Mouse (Mus musculus) E14TG2a.4 (cell line): ENCODE measurements around the gene Ttc28.
A peak's percentile ranks its signal among the peaks of the same experiment; 100 is the strongest.

Source experiments
- H3K27me3 ChIP-seq: 2 replicates; pipeline ENCODE4 v1.6.1; 2014; ENCODE audit warnings: low read length, control low read depth; ENCODE audit not compliant: insufficient read depth
- H3K36me3 ChIP-seq: 2 replicates; pipeline ENCODE4 v1.6.1; 2014; ENCODE audit warnings: low read length, control low read depth; ENCODE audit not compliant: insufficient read depth
- H3K4me1 ChIP-seq: replicated peaks from 2 replicates; pipeline ENCODE4 v1.6.1; 2014; ENCODE audit warnings: low read depth, low read length, control low read depth
- H3K4me3 ChIP-seq: replicated peaks from 2 replicates; pipeline ENCODE4 v1.5.1; 2014; ENCODE audit warnings: mild to moderate bottlenecking, low read length
- H3K9me3 ChIP-seq: 2 replicates; pipeline ENCODE4 v1.6.1; 2014; ENCODE audit warnings: low read length, control low read depth
- CTCF ChIP-seq: conservative IDR thresholded peaks from 2 replicates; pipeline ENCODE4 v1.5.1; 2014; ENCODE audit warnings: low read length
- NANOG ChIP-seq: IDR thresholded peaks from 2 replicates; pipeline ENCODE4 v1.6.1; 2014; ENCODE audit warnings: borderline replicate concordance, low read length, mixed read lengths
- POU5F1 ChIP-seq: IDR thresholded peaks from 2 replicates; pipeline ENCODE4 v1.6.1; 2014; ENCODE audit warnings: low read length, borderline replicate concordance

Gene Ttc28

DNA sequence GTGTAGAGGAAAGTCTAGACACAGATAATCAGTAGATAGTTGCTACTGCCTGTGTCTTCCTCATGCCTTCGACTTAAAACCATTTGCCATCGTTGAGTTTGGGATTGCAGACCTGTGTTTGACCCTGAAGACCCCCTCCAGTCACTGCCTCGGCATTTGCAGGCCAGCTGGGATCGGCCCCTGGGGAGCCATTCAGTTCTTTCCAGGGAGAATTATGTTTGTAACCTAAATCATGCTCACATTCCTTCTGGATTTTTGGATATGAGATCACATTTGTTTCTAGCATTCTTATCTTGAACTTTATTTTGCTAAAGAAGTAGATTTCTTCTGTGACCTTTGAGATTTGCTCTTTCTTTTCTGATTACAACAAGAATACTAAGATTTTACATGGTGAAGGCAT, 80.5 kb downstream of the Ttc28 start:
- Histone ChIP-seq H3K27me3 (0 out of 2 replicates have a peak, but pooled peaks cover 2% of the 10 kb centered on the region), H3K4me3 (no peak overlapping the region), H3K36me3 (no peaks in the 10 kb centered on the region), H3K4me1 (no peaks in the 10 kb centered on the region), H3K9me3 (no peaks in the 10 kb centered on the region)
- no peak for TF ChIP-seq CTCF
- TF ChIP-seq NANOG: no peak
- TF ChIP-seq POU5F1: no peak

- Histone ChIP-seq H3K36me3 (no peaks in the 10 kb centered on the region), H3K4me1 (no peaks in the 10 kb centered on the region), H3K4me3 (no peak overlapping the region), H3K9me3 (no peaks in the 10 kb centered on the region), H3K27me3 (0 out of 2 replicates have a peak, but pooled peaks cover 4% of the 10 kb centered on the region)
- TF ChIP-seq POU5F1 (no peak), NANOG (no peak), CTCF (no peak)
These were observed 81.3 kb downstream of the Ttc28 start for GRCm38 (mm10) chr5:110960890-110961289.

DNA sequence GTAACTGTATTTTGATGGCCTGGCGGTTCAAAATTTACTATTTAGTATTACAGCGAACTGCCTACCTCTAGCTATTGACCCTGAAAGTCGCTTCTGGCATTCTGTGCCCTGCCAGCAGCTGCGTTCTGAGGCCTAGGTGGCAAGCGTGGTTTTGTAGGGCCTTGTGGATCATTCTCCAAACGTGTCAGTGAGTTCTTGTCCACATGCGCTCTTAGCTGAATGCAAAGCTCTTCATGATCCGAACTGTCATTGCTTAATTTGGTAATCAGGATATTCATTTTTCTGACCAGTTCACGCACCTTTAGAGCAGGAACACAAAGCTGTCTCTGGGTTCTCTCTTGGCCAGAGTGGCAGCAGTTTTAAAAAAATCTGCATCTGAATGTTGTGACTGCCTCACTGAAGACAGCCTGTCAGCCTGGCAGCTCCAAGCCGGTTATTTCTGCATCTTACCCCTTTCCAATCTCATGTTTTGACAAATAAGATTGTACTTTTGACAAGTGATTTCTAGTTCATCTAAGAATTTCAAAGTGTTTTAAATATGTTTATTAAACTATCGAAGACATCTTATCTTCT, 88.0 kb downstream of the Ttc28 start:
- no peak overlapping the region for H3K4me3 ChIP-seq
- H3K9me3 ChIP-seq: no peaks in the 10 kb centered on the region
- H3K27me3 ChIP-seq: peaks cover 9% of the 10 kb centered on the region
- no peaks in the 10 kb centered on the region for H3K4me1 ChIP-seq
- H3K36me3 ChIP-seq: no peaks in the 10 kb centered on the region
- no peak for TF ChIP-seq CTCF
- TF ChIP-seq POU5F1: no peak
- no peak for TF ChIP-seq NANOG

DNA sequence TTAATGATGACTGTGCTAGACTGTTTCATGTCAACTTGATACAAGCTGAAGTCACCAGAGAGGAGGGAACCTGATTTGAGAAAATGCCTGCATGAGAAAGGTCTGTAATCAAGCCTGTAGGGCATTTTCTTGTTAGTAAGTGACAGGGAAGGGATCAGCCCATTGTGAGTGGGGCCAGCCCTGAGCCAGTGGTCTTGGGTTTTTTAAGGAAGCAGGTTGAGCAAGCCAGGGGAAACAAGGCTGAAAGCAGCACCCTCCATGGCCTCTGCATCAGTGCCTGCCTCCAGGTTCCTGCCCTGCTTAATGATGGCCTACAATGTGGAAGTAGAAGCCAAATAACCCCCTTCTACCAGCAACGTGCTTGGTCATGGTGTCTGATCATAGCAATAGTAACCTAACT, 89.0 kb downstream of the Ttc28 start:
- no peaks in the 10 kb centered on the region for H3K4me1 ChIP-seq
- peaks cover 9% of the 10 kb centered on the region for H3K27me3 ChIP-seq
- no peak overlapping the region for H3K4me3 ChIP-seq
- no peaks in the 10 kb centered on the region for H3K9me3 ChIP-seq
- H3K36me3 ChIP-seq: no peaks in the 10 kb centered on the region
- TF ChIP-seq NANOG: no peak
- no peak for TF ChIP-seq CTCF
- no peak for TF ChIP-seq POU5F1

- peaks cover 5% of the 10 kb centered on the region; the same call in 1 of the 2 replicates for H3K9me3 ChIP-seq
- no peaks in the 10 kb centered on the region for H3K4me1 ChIP-seq
- H3K4me3 ChIP-seq: no peak overlapping the region
- no peak for TF ChIP-seq CTCF
- peaks cover 7% of the 10 kb centered on the region for H3K27me3 ChIP-seq
- no peaks in the 10 kb centered on the region for H3K36me3 ChIP-seq
These were observed 90.7 kb downstream of the Ttc28 start for GRCm38 (mm10) chr5:110970162-110970780.

DNA sequence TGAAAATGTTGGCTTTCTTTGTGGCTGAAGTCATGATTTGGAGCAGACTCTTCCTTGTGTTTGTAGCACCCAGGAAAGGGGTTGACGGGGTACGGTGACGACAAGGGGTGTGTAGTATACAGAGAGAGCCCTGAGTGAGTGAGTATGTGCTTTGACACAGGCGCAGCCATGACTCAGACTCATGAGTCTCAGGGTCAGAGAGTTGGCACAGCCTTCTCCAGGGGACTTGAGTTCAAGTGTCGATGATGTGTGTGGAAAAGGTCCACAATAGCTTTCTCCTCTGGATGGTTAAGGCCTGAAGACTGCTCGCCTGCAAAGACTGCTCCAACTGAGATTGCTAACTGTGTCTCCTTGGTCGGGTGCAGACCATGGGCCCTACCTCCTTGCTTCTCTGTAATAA, 97.1 kb downstream of the Ttc28 start:
- H3K9me3 ChIP-seq: peaks cover 5% of the 10 kb centered on the region; the same call in 1 of the 2 replicates
- TF ChIP-seq POU5F1 (no peak), NANOG (no peak), CTCF (no peak)
- peaks cover 49% of the 10 kb centered on the region for H3K27me3 ChIP-seq
- no peak overlapping the region for H3K4me3 ChIP-seq
- no peaks in the 10 kb centered on the region for H3K36me3 ChIP-seq
- H3K4me1 ChIP-seq: peaks cover 13% of the 10 kb centered on the region

DNA sequence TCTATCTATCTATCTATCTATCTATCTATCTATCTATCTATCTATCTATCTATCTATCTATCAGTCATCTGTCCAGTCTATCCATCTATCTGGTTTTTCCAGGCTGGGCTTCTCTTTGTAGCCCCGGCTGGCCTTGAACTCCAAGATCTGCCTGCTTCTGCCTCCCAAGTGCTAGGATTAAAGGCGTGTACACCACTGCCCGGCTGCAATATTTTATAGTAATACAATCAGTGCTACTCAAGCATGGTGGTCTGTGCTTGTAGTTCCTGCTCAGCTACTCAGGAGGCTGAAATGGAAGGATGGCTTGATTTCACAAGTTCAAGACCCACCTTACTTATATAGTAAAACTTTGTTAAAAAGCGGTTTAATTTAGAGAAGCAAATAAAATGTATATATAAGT, 98.2 kb downstream of the Ttc28 start:
- Histone ChIP-seq H3K4me1 (peaks cover 13% of the 10 kb centered on the region), H3K27me3 (peaks cover 55% of the 10 kb centered on the region), H3K36me3 (no peaks in the 10 kb centered on the region), H3K9me3 (peaks cover 5% of the 10 kb centered on the region; the same call in 1 of the 2 replicates), H3K4me3 (no peak overlapping the region)
- TF ChIP-seq POU5F1: no peak
- no peak for TF ChIP-seq CTCF
- TF ChIP-seq NANOG: no peak

GRCm38 (mm10) chr5:110978461-110978860, 98.9 kb downstream of the Ttc28 start:
- Histone ChIP-seq H3K9me3 (peaks cover 5% of the 10 kb centered on the region; the same call in 1 of the 2 replicates), H3K4me3 (peak overlapping the region; percentile 83), H3K27me3 (peaks cover 57% of the 10 kb centered on the region), H3K36me3 (no peaks in the 10 kb centered on the region), H3K4me1 (peaks cover 13% of the 10 kb centered on the region)
- no peak for TF ChIP-seq NANOG
- no peak for TF ChIP-seq CTCF
- TF ChIP-seq POU5F1: no peak
